Mouse (Mus musculus) heart, postnatal 0 days (tissue): Measurements from ENCODE around the gene Scrn2.

Experiments
- CTCF ChIP-seq: IDR thresholded peaks from 2 replicates; pipeline ENCODE4 v1.5.1; 2016; ENCODE audit warnings: antibody characterized with exemption, control low read depth, low read depth
- EP300 ChIP-seq: IDR thresholded peaks from 2 replicates; pipeline ENCODE4 v1.6.1; 2016; ENCODE audit warnings: antibody characterized with exemption, low read depth

- no peak for TF ChIP-seq CTCF
- TF ChIP-seq EP300 = no peak
These were observed 10.7 kb downstream of the Scrn2 start for GRCm38 (mm10) chr11:97040301-97041021.
